Mouse (Mus musculus) cerebellum, adult 11-12 months (tissue): ENCODE measurements around the gene Acsbg2.
A peak's percentile ranks its signal among the peaks of the same experiment; 100 is the strongest.

Source experiments
- DNase-seq: peaks from one replicate; pipeline ENCODE4 v3.0.0; 2022

The Acsbg2 gene

GRCm38 (mm10) chr17:56819032-56819545 lies 55.2 kb downstream of the Acsbg2 start:
- DNase-seq = no peak

GRCm38 (mm10) chr17:56818067-56818636 lies 56.1 kb downstream of the Acsbg2 start:
- DNase-seq = no peak

GRCm38 (mm10) chr17:56815057-56815345 lies 59.2 kb downstream of the Acsbg2 start:
- no peak for DNase-seq

- DNase-seq = no peak
These were observed 59.8 kb downstream of the Acsbg2 start for GRCm38 (mm10) chr17:56814316-56815056.

- peak; percentile 71 for DNase-seq
These were observed 64.0 kb downstream of the Acsbg2 start for GRCm38 (mm10) chr17:56810245-56810644.

GRCm38 (mm10) chr17:56808518-56808917 lies 65.7 kb downstream of the Acsbg2 start:
- DNase-seq = peak; percentile 63

GRCm38 (mm10) chr17:56805784-56806183 lies 68.5 kb downstream of the Acsbg2 start:
- no peak for DNase-seq

GRCm38 (mm10) chr17:56804952-56805351 lies 69.3 kb downstream of the Acsbg2 start:
- no peak for DNase-seq

GRCm38 (mm10) chr17:56802065-56802464 lies 72.2 kb downstream of the Acsbg2 start:
- DNase-seq = no peak

GRCm38 (mm10) chr17:56799276-56799675 lies 75.0 kb downstream of the Acsbg2 start:
- DNase-seq = no peak

GRCm38 (mm10) chr17:56793614-56794319 lies 80.5 kb downstream of the Acsbg2 start:
- DNase-seq = no peak
